Mouse (Mus musculus): ENCODE results near the gene Gm10750. TPM values are rescaled to one million over a fixed set of nuclear protein-coding genes. Genes with fewer than 3 reads are reported as not detected.

Gene Gm10750
- not detected in 2 replicates for polyA plus RNA-seq (2012; rRNA removed; ENCODE audit: low replicate concordance)

GRCm38 (mm10) chr2:149017137-149017536 lies at the start of gene Gm10750:
Gene Gm10750, minus strand, starts transcription at chr2:149017237.

DNA sequence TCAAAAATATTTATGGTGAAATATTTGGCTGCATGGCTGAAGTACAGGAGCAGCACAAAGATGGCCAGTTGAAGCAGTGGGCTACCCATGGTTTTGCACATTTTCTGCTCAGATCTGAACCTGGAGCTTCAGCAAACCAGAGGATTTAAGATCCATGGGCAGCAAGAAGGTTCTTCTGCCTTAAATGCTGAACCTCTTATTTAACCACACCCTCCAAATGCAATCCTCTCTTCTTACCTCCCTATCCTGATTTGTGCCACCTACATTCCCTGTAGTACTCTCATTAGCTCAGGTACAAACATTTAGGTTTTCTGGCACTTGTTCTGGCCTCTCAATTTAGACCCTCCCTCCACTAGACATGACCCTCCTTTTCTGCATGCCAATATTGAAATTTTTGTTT lies 13.9 kb downstream of the Gm10750 start, which contains the start of gene Gm1330:
Gene Gm1330, minus strand, starts transcription at position 101 of the 400 bp plus-strand sequence.

Other genes starting within 250 kb of the Gm10750 start
- gene Cst11, start 245.7 kb downstream of the Gm10750 start, polyA plus RNA-seq (2012; rRNA removed; ENCODE audit: low replicate concordance), result 1.1 TPM in 1 of 2 replicates, not detected in the other
- not detected in 2 replicates for gene 8030411F24Rik, start 235.2 kb downstream of the Gm10750 start, polyA plus RNA-seq (2012; rRNA removed; ENCODE audit: low replicate concordance)
- 0.39 TPM in 1 of 2 replicates, not detected in the other for gene Cst12, start 227.9 kb downstream of the Gm10750 start, polyA plus RNA-seq (2012; rRNA removed; ENCODE audit: low replicate concordance)
- 0.76 TPM in 1 of 2 replicates, not detected in the other for gene Cst8, start 218.5 kb downstream of the Gm10750 start, polyA plus RNA-seq (2012; rRNA removed; ENCODE audit: low replicate concordance)
- not detected in 2 replicates for gene Cst13, start 197.2 kb downstream of the Gm10750 start, polyA plus RNA-seq (2012; rRNA removed; ENCODE audit: low replicate concordance)
- not detected in 2 replicates for gene Cst9, start 182.1 kb downstream of the Gm10750 start, polyA plus RNA-seq (2012; rRNA removed; ENCODE audit: low replicate concordance)
- gene 9230104L09Rik, start 152.2 kb downstream of the Gm10750 start, polyA plus RNA-seq (2012; rRNA removed; ENCODE audit: low replicate concordance), result 2.5 and 2.6 TPM in 2 replicates
- 1,165 and 1,988 TPM in 2 replicates for gene Cst3, start 141.5 kb downstream of the Gm10750 start, polyA plus RNA-seq (2012; rRNA removed; ENCODE audit: low replicate concordance)
- gene Gm1330, start 14.0 kb downstream of the Gm10750 start, polyA plus RNA-seq (2012; rRNA removed; ENCODE audit: low replicate concordance), result not detected in 2 replicates